Mouse (Mus musculus): ENCODE data around the gene Cdon.

- TF ChIP-seq CTCF (IDR thresholded peaks at IDR 0.05; ENCODE audit: low read depth, low read length) (no peak), POLR2A (IDR thresholded peaks at IDR 0.05; ENCODE audit: extremely low read depth, insufficient read depth, low read length) (no peak)
Observed at GRCm38 (mm10) chr9:35513900-35514299, 93.0 kb downstream of the Cdon start.
